Mouse (Mus musculus): Measurements from ENCODE around the gene Hivep3. TPM values are rescaled to one million over a fixed set of nuclear protein-coding genes. Genes with fewer than 3 reads are reported as not detected.
A peak's percentile ranks its signal among the peaks of the same experiment; 100 is the strongest.

Hivep3 gene
- polyA plus RNA-seq, 1 experiment from 2014 or later: 16.0 TPM

- Histone ChIP-seq H3K27ac (ENCODE audit: low read depth, low read length) (no peak overlapping the region), H3K27me3 (replicated peaks; ENCODE audit: control insufficient read depth, insufficient read depth, low read length) (no peaks in the 10 kb centered on the region), H3K4me3 (ENCODE audit: low read length) (no peak overlapping the region), H3K9me3 (ENCODE audit: control insufficient read depth, low read length) (0 out of 2 replicates have a peak, but pooled peaks cover 3% of the 10 kb centered on the region), H3K36me3 (ENCODE audit: control insufficient read depth, insufficient read depth, low read length) (0 out of 2 replicates have a peak, but pooled peaks cover 3% of the 10 kb centered on the region), H3K9ac (ENCODE audit: low read depth, low read length) (no peak overlapping the region), H3K4me2 (ENCODE audit: low read length) (no peak overlapping the region), H3K4me1 (ENCODE audit: control insufficient read depth, insufficient read depth, low read depth, low read length) (no peaks in the 10 kb centered on the region)
- 88% methylated on average over 1 of the region's 1 CpGs for WGBS
- no peak for ATAC-seq
Measured at GRCm38 (mm10) chr4:120116312-120116711, 382.7 kb downstream of the Hivep3 start.

DNA sequence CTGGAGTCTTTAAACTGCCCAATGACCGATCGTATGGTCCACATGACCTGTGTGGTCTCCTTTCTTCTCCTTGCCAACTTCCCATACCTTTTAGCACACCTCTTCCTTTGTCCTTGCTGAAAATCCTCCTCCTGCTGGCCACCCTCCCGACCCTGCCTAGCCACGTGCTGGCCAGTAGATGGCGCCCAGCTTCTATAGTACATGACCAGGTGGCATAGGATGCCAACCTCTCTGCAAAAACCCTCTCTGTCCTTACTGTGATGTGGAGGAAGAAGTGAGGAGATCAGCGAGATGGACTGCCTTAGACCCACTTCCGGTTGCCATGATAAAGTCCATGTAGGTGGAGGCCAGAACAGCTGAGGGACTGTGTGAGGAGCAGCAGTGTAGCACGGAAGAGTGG lies 386.7 kb downstream of the Hivep3 start:
- Histone ChIP-seq H3K4me2 (ENCODE audit: low read length) (no peak overlapping the region), H3K4me1 (ENCODE audit: control insufficient read depth, insufficient read depth, low read depth, low read length) (no peaks in the 10 kb centered on the region), H3K9me3 (ENCODE audit: control insufficient read depth, low read length) (0 out of 2 replicates have a peak, but pooled peaks cover 3% of the 10 kb centered on the region), H3K27ac (ENCODE audit: low read depth, low read length) (no peak overlapping the region), H3K27me3 (replicated peaks; ENCODE audit: control insufficient read depth, insufficient read depth, low read length) (no peaks in the 10 kb centered on the region), H3K4me3 (ENCODE audit: low read length) (no peak overlapping the region), H3K36me3 (ENCODE audit: control insufficient read depth, insufficient read depth, low read length) (0 out of 2 replicates have a peak, but pooled peaks cover 3% of the 10 kb centered on the region), H3K9ac (ENCODE audit: low read depth, low read length) (no peak overlapping the region)
- no peak for ATAC-seq
- WGBS: 38% methylated on average over 8 of the region's 8 CpGs

GRCm38 (mm10) chr4:120124656-120125055 lies 391.1 kb downstream of the Hivep3 start:
- ATAC-seq: no peak
- H3K36me3 ChIP-seq (ENCODE audit: control insufficient read depth, insufficient read depth, low read length): no peaks in the 10 kb centered on the region
- no peaks in the 10 kb centered on the region for H3K27me3 ChIP-seq (replicated peaks; ENCODE audit: control insufficient read depth, insufficient read depth, low read length)
- no peaks in the 10 kb centered on the region for H3K4me1 ChIP-seq (ENCODE audit: control insufficient read depth, insufficient read depth, low read depth, low read length)
- H3K9me3 ChIP-seq (ENCODE audit: control insufficient read depth, low read length): no peaks in the 10 kb centered on the region
- H3K4me2 ChIP-seq (ENCODE audit: low read length): no peak overlapping the region
- 87% methylated on average over 6 of the region's 6 CpGs for WGBS
- no peak overlapping the region for H3K9ac ChIP-seq (ENCODE audit: low read depth, low read length)
- no peak overlapping the region for H3K4me3 ChIP-seq (ENCODE audit: low read length)
- no peak overlapping the region for H3K27ac ChIP-seq (ENCODE audit: low read depth, low read length)

DNA sequence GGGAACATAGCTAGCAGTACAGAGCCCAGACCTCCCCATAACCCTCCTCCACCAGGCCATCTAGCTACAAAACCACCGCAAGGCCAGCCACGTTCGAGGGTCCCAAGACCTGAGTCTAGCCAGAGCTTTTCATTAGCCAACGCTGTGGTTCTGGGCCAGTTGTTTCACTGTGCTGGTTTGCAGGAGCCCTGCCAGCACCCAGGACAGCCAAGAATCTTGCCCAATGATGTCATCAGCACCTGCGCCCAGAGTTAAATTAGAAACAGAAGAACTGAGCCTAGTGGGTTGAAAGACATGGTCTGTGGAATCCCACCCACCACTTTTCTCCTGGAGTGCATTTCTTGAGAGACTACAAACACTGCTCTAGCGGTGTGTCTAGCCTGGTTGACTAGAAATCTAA lies 392.5 kb downstream of the Hivep3 start:
- Histone ChIP-seq H3K4me1 (ENCODE audit: control insufficient read depth, insufficient read depth, low read depth, low read length) (no peaks in the 10 kb centered on the region), H3K27me3 (replicated peaks; ENCODE audit: control insufficient read depth, insufficient read depth, low read length) (no peaks in the 10 kb centered on the region), H3K4me3 (ENCODE audit: low read length) (no peak overlapping the region), H3K27ac (ENCODE audit: low read depth, low read length) (no peak overlapping the region), H3K9me3 (ENCODE audit: control insufficient read depth, low read length) (no peaks in the 10 kb centered on the region), H3K9ac (ENCODE audit: low read depth, low read length) (no peak overlapping the region), H3K36me3 (ENCODE audit: control insufficient read depth, insufficient read depth, low read length) (no peaks in the 10 kb centered on the region), H3K4me2 (ENCODE audit: low read length) (no peak overlapping the region)
- no peak for ATAC-seq
- WGBS: 81% methylated on average over 6 of the region's 6 CpGs

DNA sequence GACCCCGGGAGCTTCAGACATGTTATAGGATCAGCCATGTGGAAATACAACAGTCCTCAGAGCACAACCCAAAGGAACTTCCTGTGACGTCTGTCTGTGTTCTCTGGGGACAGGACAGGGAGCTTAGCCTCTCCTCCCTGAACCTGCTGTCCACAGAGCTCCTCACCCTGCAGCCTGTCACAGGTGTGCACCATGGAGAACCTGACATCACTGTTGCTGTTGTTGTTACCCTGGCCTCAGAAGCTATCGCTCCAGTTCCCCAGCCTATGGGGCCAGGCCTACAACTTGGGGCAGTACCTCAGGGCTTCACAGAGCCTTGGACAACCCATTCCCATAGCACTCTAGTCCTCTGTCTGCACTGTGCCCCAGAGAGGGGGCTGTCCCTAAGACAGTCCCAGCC lies 393.7 kb downstream of the Hivep3 start:
- Histone ChIP-seq H3K36me3 (ENCODE audit: control insufficient read depth, insufficient read depth, low read length) (no peaks in the 10 kb centered on the region), H3K9ac (ENCODE audit: low read depth, low read length) (no peak overlapping the region), H3K27ac (ENCODE audit: low read depth, low read length) (no peak overlapping the region), H3K27me3 (replicated peaks; ENCODE audit: control insufficient read depth, insufficient read depth, low read length) (no peaks in the 10 kb centered on the region), H3K9me3 (ENCODE audit: control insufficient read depth, low read length) (no peaks in the 10 kb centered on the region), H3K4me2 (ENCODE audit: low read length) (no peak overlapping the region), H3K4me1 (ENCODE audit: control insufficient read depth, insufficient read depth, low read depth, low read length) (no peaks in the 10 kb centered on the region), H3K4me3 (ENCODE audit: low read length) (no peak overlapping the region)
- WGBS: 83% methylated on average over 3 of the region's 3 CpGs
- no peak for ATAC-seq

GRCm38 (mm10) chr4:120128033-120128432 lies 394.4 kb downstream of the Hivep3 start:
- ATAC-seq: no peak

GRCm38 (mm10) chr4:120129233-120129885 lies 395.8 kb downstream of the Hivep3 start:
- Histone ChIP-seq H3K9ac (ENCODE audit: low read depth, low read length) (no peak overlapping the region), H3K27ac (ENCODE audit: low read depth, low read length) (no peak overlapping the region), H3K4me2 (ENCODE audit: low read length) (no peak overlapping the region), H3K36me3 (ENCODE audit: control insufficient read depth, insufficient read depth, low read length) (no peaks in the 10 kb centered on the region), H3K9me3 (ENCODE audit: control insufficient read depth, low read length) (no peaks in the 10 kb centered on the region), H3K27me3 (replicated peaks; ENCODE audit: control insufficient read depth, insufficient read depth, low read length) (no peaks in the 10 kb centered on the region), H3K4me3 (ENCODE audit: low read length) (no peak overlapping the region), H3K4me1 (ENCODE audit: control insufficient read depth, insufficient read depth, low read depth, low read length) (no peaks in the 10 kb centered on the region)
- ATAC-seq: peak; percentile 81
- 45% methylated on average over 4 of the region's 4 CpGs for WGBS

More at GRCm38 (mm10) chr4:120128033-120128432, 394.4 kb downstream of the Hivep3 start:
- Histone ChIP-seq H3K4me3 (ENCODE audit: low read length) (no peak overlapping the region), H3K9ac (ENCODE audit: low read depth, low read length) (no peak overlapping the region), H3K9me3 (ENCODE audit: control insufficient read depth, low read length) (no peaks in the 10 kb centered on the region), H3K36me3 (ENCODE audit: control insufficient read depth, insufficient read depth, low read length) (no peaks in the 10 kb centered on the region), H3K4me2 (ENCODE audit: low read length) (no peak overlapping the region), H3K4me1 (ENCODE audit: control insufficient read depth, insufficient read depth, low read depth, low read length) (no peaks in the 10 kb centered on the region), H3K27me3 (replicated peaks; ENCODE audit: control insufficient read depth, insufficient read depth, low read length) (no peaks in the 10 kb centered on the region), H3K27ac (ENCODE audit: low read depth, low read length) (no peak overlapping the region)
- WGBS: 51% methylated on average over 4 of the region's 4 CpGs

DNA sequence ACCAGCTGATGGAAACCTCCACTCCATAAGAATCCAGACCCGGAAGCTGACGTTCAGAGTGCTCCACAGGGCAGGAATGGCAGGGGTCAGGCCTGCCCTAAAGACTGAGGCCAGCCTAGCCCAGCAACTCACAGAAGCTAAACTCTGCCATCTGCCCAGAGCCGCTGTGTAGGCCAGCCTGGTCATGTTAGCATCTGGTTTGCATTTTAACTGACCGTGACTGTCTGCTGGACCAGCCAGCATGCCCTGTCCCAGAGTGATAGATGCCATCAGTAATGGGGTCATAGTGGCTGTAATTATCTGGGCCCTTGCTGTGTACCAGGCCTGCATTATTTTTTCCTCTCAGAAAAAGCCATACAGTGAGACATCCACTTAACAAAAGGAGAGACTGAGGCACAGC lies 397.3 kb downstream of the Hivep3 start:
- 56% methylated on average over 4 of the region's 4 CpGs for WGBS
- no peak overlapping the region for H3K27ac ChIP-seq (ENCODE audit: low read depth, low read length)
- H3K4me3 ChIP-seq (ENCODE audit: low read length): no peak overlapping the region
- no peak overlapping the region for H3K4me2 ChIP-seq (ENCODE audit: low read length)
- ATAC-seq: 0 out of 2 replicates have a peak, but pooled peaks have one; percentile 24
- H3K4me1 ChIP-seq (ENCODE audit: control insufficient read depth, insufficient read depth, low read depth, low read length): no peaks in the 10 kb centered on the region
- no peaks in the 10 kb centered on the region for H3K27me3 ChIP-seq (replicated peaks; ENCODE audit: control insufficient read depth, insufficient read depth, low read length)
- H3K36me3 ChIP-seq (ENCODE audit: control insufficient read depth, insufficient read depth, low read length): no peaks in the 10 kb centered on the region
- H3K9me3 ChIP-seq (ENCODE audit: control insufficient read depth, low read length): no peaks in the 10 kb centered on the region
- H3K9ac ChIP-seq (ENCODE audit: low read depth, low read length): no peak overlapping the region

GRCm38 (mm10) chr4:120131441-120132220 lies 398.0 kb downstream of the Hivep3 start:
- ATAC-seq: no peak
- H3K9me3 ChIP-seq (ENCODE audit: control insufficient read depth, low read length): no peaks in the 10 kb centered on the region
- no peak overlapping the region for H3K4me3 ChIP-seq (ENCODE audit: low read length)
- 68% methylated on average over 24 of the region's 24 CpGs for WGBS
- no peak overlapping the region for H3K4me2 ChIP-seq (ENCODE audit: low read length)
- H3K27me3 ChIP-seq (replicated peaks; ENCODE audit: control insufficient read depth, insufficient read depth, low read length): no peaks in the 10 kb centered on the region
- no peak overlapping the region for H3K27ac ChIP-seq (ENCODE audit: low read depth, low read length)
- no peak overlapping the region for H3K9ac ChIP-seq (ENCODE audit: low read depth, low read length)
- H3K36me3 ChIP-seq (ENCODE audit: control insufficient read depth, insufficient read depth, low read length): no peaks in the 10 kb centered on the region
- H3K4me1 ChIP-seq (ENCODE audit: control insufficient read depth, insufficient read depth, low read depth, low read length): no peaks in the 10 kb centered on the region
